Mouse (Mus musculus): ENCODE measurements at regions not wholly inside any gene's neighbourhood (a gene's known extent, or its start where the extent isn't known, plus 50 kb on each side); places are given as distances from the start of the nearest gene placed in this dataset.

DNA sequence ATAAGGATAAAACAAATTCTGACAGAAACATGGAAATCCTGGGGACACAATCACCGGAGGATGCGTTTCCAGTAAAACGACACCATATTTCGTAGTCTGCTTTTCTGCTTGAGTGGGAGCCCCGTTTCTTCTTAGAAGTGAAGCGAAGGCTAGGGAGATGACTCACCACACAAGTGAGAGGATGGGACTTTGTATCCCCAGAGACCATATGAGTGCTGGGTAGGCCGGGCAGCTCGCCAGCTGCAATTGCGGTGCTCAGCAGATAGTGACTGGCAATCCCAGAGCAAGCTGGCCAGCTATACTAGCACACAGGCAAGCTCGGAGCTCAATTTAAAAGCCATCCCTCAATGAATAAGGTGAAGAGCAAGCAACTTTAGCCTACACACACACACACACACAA, 50.3 kb upstream of the Mapk10 start (continued):
- TF ChIP-seq JUND (conservative IDR thresholded peaks at IDR 0.05; ENCODE audit: low read depth, low read length) (peak; percentile 79), POLR2AphosphoS2 (IDR thresholded peaks at IDR 0.05; ENCODE audit: low read depth, low read length) (no peak), RCOR1 (conservative IDR thresholded peaks at IDR 0.05; ENCODE audit: low read depth, low read length) (peak; percentile 53; the same call in 1 of the 2 replicates)

Measured in CH12.LX (cell line).